Mouse (Mus musculus) hindbrain, embryonic 15.5 days (tissue): Measurements from ENCODE around the gene Coq10b. TPM values are rescaled to one million over a fixed set of nuclear protein-coding genes. Genes with fewer than 3 reads are reported as not detected.
"Not testable (repeated sequence)": the region's sequence is repeated elsewhere in the genome, so short reads cannot be mapped to it uniquely, and the experiment has no call there.

Experiments
- ATAC-seq: fragments of 200-750 bp; cut with Nextera tagmentation; 2 replicates; pipeline ENCODE4 v1.8.0; 2017; ENCODE audit warnings: low read depth, moderate number of reproducible peaks, moderate TSS enrichment; ENCODE audit not compliant: low FRiP score
- H3K27ac ChIP-seq: fragments of 300-500 bp; sonication (generic); replicated peaks from 2 replicates; pipeline ENCODE4 v1.5.1; 2015; ENCODE audit warnings: mild to moderate bottlenecking, inconsistent platforms
- H3K27me3 ChIP-seq: fragments of 300-500 bp; sonication (generic); 2 replicates; pipeline ENCODE4 v1.6.1; 2015; ENCODE audit warnings: control low read depth, inconsistent platforms
- H3K36me3 ChIP-seq: fragments of 300-500 bp; sonication (generic); 2 replicates; pipeline ENCODE4 v1.6.1; 2015; ENCODE audit warnings: control low read depth, inconsistent platforms
- H3K4me1 ChIP-seq: fragments of 300-500 bp; sonication (generic); replicated peaks from 2 replicates; pipeline ENCODE4 v1.6.1; 2015; ENCODE audit warnings: control low read depth, inconsistent platforms
- H3K4me2 ChIP-seq: fragments of 300-500 bp; sonication (generic); 2 replicates; pipeline ENCODE4 v1.6.1; 2015; ENCODE audit warnings: moderate library complexity, mild to moderate bottlenecking, inconsistent platforms
- H3K4me3 ChIP-seq: fragments of 300-500 bp; sonication (generic); 2 replicates; pipeline ENCODE4 v1.5.1; 2015; ENCODE audit warnings: mild to moderate bottlenecking, inconsistent platforms
- H3K9ac ChIP-seq: fragments of 300-500 bp; sonication (generic); 2 replicates; pipeline ENCODE4 v1.6.1; 2015; ENCODE audit warnings: inconsistent platforms
- H3K9me3 ChIP-seq: fragments of 300-500 bp; sonication (generic); 2 replicates; pipeline ENCODE4 v1.6.1; 2016; ENCODE audit warnings: control low read depth, inconsistent platforms
- WGBS: fragments of 180-500 bp; shearing (Covaris S2); methylation state at CpG from one replicate; pipeline ENCODE4 v1.1.7; 2015; 5-methylcytosine and 5-hydroxymethylcytosine counted together
- polyA plus RNA-seq: library from polyadenylated mRNA; unstranded; fragments of >200 nt; fragmentation: Nextera tagmentation; extraction: Ambion mirVana; gene quantifications from 2 replicates; pipeline ENCODE4 v1.2.1, GENCODE M21; 2015

Coq10b gene
- polyA plus RNA-seq, 1 experiment from 2014 or later, result 29.2 TPM

DNA sequence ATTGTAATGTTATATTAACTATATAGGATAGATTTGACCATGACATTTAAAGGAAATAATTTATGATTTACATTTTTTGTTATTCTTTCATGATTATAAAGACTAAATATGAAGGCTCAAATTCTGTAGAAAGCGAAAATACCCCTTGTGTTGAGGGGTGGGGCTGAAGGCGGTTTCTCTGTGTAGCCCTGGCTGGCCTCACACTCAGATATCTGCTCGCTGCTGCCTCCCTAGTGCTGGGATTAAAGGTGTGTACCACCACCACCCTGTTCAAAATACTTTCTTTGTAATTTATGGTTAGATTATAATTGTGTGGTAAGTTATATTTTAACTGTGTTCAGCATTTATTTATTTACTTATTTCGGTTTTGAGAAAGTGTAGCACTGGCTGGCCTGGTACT, 9.2 kb downstream of the Coq10b start:
- Histone ChIP-seq H3K27ac (no peak overlapping the region), H3K4me3 (no peak overlapping the region), H3K9ac (no peak overlapping the region), H3K36me3 (peaks cover 13% of the 10 kb centered on the region), H3K9me3 (no peaks in the 10 kb centered on the region), H3K27me3 (no peaks in the 10 kb centered on the region), H3K4me1 (no peaks in the 10 kb centered on the region), H3K4me2 (no peak overlapping the region)
- ATAC-seq, result no peak
- WGBS, result 93% methylated on average over 4 of the region's 4 CpGs

DNA sequence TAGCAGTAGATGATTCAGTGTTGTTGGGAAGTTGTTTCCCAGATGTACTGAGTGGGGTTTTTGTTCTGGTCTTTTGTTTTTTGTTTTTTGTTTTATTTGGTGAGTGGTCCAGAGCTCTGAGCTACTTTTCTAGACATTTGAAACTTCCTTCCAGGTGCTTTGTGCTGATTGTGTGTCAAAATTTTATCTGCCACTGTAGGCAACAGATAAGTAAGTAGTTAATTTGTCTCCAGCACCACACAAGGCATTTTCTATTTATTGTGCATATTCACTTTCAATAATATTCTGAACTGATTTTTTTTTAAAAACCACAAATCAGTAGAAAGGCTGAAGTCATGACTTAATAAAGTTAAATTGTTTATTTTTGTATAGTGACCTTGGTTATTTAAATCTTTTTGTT, 19.8 kb downstream of the Coq10b start:
- H3K36me3 ChIP-seq, result peaks cover 40% of the 10 kb centered on the region
- not testable (repeated sequence) for H3K27me3 ChIP-seq, H3K4me3 ChIP-seq, H3K9me3 ChIP-seq, H3K9ac ChIP-seq, H3K4me1 ChIP-seq, H3K27ac ChIP-seq, ATAC-seq, H3K4me2 ChIP-seq

GRCm38 (mm10) chr1:55074757-55075156, 22.2 kb downstream of the Coq10b start:
- Histone ChIP-seq H3K27ac (no peak overlapping the region), H3K4me1 (no peaks in the 10 kb centered on the region), H3K4me3 (no peak overlapping the region), H3K4me2 (no peak overlapping the region), H3K9me3 (no peaks in the 10 kb centered on the region), H3K27me3 (no peaks in the 10 kb centered on the region), H3K36me3 (peaks cover 47% of the 10 kb centered on the region), H3K9ac (no peak overlapping the region)
- ATAC-seq, result 0 out of 2 replicates have a peak, but pooled peaks have one; percentile 23
- WGBS, result 77% methylated on average over 2 of the region's 2 CpGs

GRCm38 (mm10) chr1:55075652-55076394, 23.3 kb downstream of the Coq10b start:
- WGBS, result 77% methylated on average over 5 of the region's 5 CpGs
- no peaks in the 10 kb centered on the region for H3K9me3 ChIP-seq
- peaks cover 52% of the 10 kb centered on the region for H3K36me3 ChIP-seq
- H3K27ac ChIP-seq, result no peak overlapping the region
- no peaks in the 10 kb centered on the region for H3K4me1 ChIP-seq
- no peaks in the 10 kb centered on the region for H3K27me3 ChIP-seq
- H3K4me3 ChIP-seq, result no peak overlapping the region
- H3K9ac ChIP-seq, result no peak overlapping the region
- no peak for ATAC-seq
- H3K4me2 ChIP-seq, result no peak overlapping the region

- Histone ChIP-seq H3K36me3 (peaks cover 57% of the 10 kb centered on the region), H3K27ac (no peak overlapping the region), H3K9ac (no peak overlapping the region), H3K4me2 (no peak overlapping the region), H3K27me3 (no peaks in the 10 kb centered on the region), H3K4me1 (no peaks in the 10 kb centered on the region), H3K4me3 (no peak overlapping the region), H3K9me3 (no peaks in the 10 kb centered on the region)
- no peak for ATAC-seq
These were observed 23.8 kb downstream of the Coq10b start for GRCm38 (mm10) chr1:55076395-55076743.

GRCm38 (mm10) chr1:55076849-55077516, 24.4 kb downstream of the Coq10b start:
- no peaks in the 10 kb centered on the region for H3K9me3 ChIP-seq
- H3K9ac ChIP-seq, result no peak overlapping the region
- peaks cover 63% of the 10 kb centered on the region for H3K36me3 ChIP-seq
- no peak overlapping the region for H3K4me3 ChIP-seq
- 87% methylated on average over 2 of the region's 2 CpGs for WGBS
- H3K27ac ChIP-seq, result no peak overlapping the region
- H3K4me2 ChIP-seq, result no peak overlapping the region
- no peak for ATAC-seq
- H3K4me1 ChIP-seq, result no peaks in the 10 kb centered on the region
- no peaks in the 10 kb centered on the region for H3K27me3 ChIP-seq

GRCm38 (mm10) chr1:55079677-55080076, 27.1 kb downstream of the Coq10b start:
- Histone ChIP-seq H3K9ac (no peak overlapping the region), H3K9me3 (no peaks in the 10 kb centered on the region), H3K36me3 (peaks cover 83% of the 10 kb centered on the region), H3K27me3 (no peaks in the 10 kb centered on the region), H3K4me1 (peaks cover 4% of the 10 kb centered on the region; the same call in 1 of the 2 replicates), H3K4me3 (no peak overlapping the region), H3K27ac (no peak overlapping the region), H3K4me2 (no peak overlapping the region)
- no peak for ATAC-seq
- WGBS, result 96% methylated on average over 4 of the region's 4 CpGs

DNA sequence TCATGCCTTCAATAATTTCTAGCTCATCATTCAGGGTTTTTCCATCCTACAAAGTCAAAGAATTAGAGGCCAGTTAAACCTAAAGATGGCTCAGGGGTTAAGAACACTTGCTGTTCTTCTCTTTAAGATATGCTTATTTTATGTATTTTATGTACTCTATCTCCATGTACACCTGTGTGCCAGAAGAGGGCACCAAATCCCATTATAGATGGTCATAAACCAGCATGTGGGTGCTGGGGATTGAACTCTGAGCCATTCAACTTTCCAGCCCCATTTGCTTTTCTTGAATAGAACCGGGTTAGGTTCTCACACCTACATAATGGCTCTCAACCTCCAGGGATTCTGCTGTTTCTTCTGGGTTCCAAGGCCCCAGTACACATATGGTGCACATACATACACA, 29.5 kb downstream of the Coq10b start:
- Histone ChIP-seq H3K36me3 (peaks cover 82% of the 10 kb centered on the region), H3K9ac (no peak overlapping the region), H3K4me3 (no peak overlapping the region), H3K27me3 (no peaks in the 10 kb centered on the region), H3K9me3 (no peaks in the 10 kb centered on the region), H3K27ac (no peak overlapping the region), H3K4me2 (no peak overlapping the region), H3K4me1 (peaks cover 26% of the 10 kb centered on the region)
- no peak for ATAC-seq
- 77% methylated on average over 1 of the region's 1 CpGs for WGBS

GRCm38 (mm10) chr1:55085781-55086366, 33.3 kb downstream of the Coq10b start:
- no peaks in the 10 kb centered on the region for H3K9me3 ChIP-seq
- peaks cover 43% of the 10 kb centered on the region for H3K4me1 ChIP-seq
- peak overlapping the region; percentile 71 for H3K4me2 ChIP-seq
- 51% methylated on average over 7 of the region's 7 CpGs for WGBS
- no peak overlapping the region for H3K9ac ChIP-seq
- no peaks in the 10 kb centered on the region for H3K27me3 ChIP-seq
- H3K4me3 ChIP-seq, result peak overlapping the region; percentile 100; the same call in 1 of the 2 replicates
- no peak overlapping the region for H3K27ac ChIP-seq
- H3K36me3 ChIP-seq, result peaks cover 55% of the 10 kb centered on the region
- no peak for ATAC-seq

- H3K27me3 ChIP-seq, result no peaks in the 10 kb centered on the region
- under 1% methylated on average over 13 of the region's 13 CpGs for whole genome bisulfite sequencing
- peak overlapping the region; percentile 99 for H3K9ac ChIP-seq
- peaks cover 54% of the 10 kb centered on the region for H3K36me3 ChIP-seq
- H3K4me1 ChIP-seq, result peaks cover 43% of the 10 kb centered on the region
- no peaks in the 10 kb centered on the region for H3K9me3 ChIP-seq
- peak overlapping the region; percentile 98 for H3K27ac ChIP-seq
- ATAC-seq, result no peak
- peak overlapping the region; percentile 71 for H3K4me2 ChIP-seq
- H3K4me3 ChIP-seq, result peak overlapping the region; percentile 100
These were observed 34.4 kb downstream of the Coq10b start for GRCm38 (mm10) chr1:55086868-55087400.

DNA sequence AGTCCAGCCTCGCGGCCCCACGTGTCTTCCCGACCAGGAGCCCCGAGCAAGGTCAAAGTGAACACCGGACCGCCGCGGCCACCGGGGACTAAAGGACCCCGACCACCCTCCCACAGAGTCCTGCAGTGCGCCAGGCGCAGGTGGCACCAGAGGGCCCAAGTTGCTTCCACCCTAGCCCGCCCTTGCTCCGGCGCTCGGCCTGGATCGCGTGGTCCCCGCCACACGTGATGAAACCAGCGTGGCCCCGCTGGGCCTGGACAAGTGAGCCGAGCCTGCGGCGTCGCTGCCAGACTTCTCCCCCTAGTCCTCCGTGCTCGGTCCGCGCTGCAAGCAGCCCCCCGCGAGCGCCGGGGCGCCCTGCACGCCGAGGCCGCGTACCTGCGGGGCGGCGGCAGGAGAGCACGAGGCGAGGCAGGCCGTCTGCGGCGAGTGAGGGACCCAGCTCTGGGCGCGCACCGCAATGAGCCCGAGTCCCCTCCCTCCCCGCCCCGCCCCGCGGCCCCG, 34.9 kb downstream of the Coq10b start:
- peak overlapping the region; percentile 99 for H3K9ac ChIP-seq
- under 1% methylated on average over 51 of the region's 57 CpGs for WGBS
- H3K36me3 ChIP-seq, result peaks cover 54% of the 10 kb centered on the region
- H3K9me3 ChIP-seq, result no peaks in the 10 kb centered on the region
- H3K4me1 ChIP-seq, result peaks cover 43% of the 10 kb centered on the region
- H3K27me3 ChIP-seq, result no peaks in the 10 kb centered on the region
- ATAC-seq, result peak; percentile 71
- H3K4me3 ChIP-seq, result peak overlapping the region; percentile 100
- H3K4me2 ChIP-seq, result peak overlapping the region; percentile 71
- H3K27ac ChIP-seq, result peak overlapping the region; percentile 98
